Mouse (Mus musculus): ENCODE results near the gene Wnt10b.

The Wnt10b gene

GRCm38 (mm10) chr15:98796803-98797595 is 19.0 kb upstream of the Wnt10b start:
- DNase-seq (ENCODE audit: low read depth, low spot score) = no peak

GRCm38 (mm10) chr15:98793141-98793698 is 15.3 kb upstream of the Wnt10b start:
- DNase-seq (ENCODE audit: low read depth, low spot score) = no peak

- peak; percentile 13 for DNase-seq (ENCODE audit: low read depth, low spot score)
Measured at GRCm38 (mm10) chr15:98792233-98793020, 14.5 kb upstream of the Wnt10b start.

- peak; percentile 55 for DNase-seq (ENCODE audit: low read depth, low spot score)
Measured at GRCm38 (mm10) chr15:98791771-98792170, 13.8 kb upstream of the Wnt10b start.

- DNase-seq (ENCODE audit: low read depth, low spot score) = peak; percentile 39
Measured at GRCm38 (mm10) chr15:98791221-98791620, 13.3 kb upstream of the Wnt10b start.

- no peak for DNase-seq (ENCODE audit: low read depth, low spot score)
Measured at GRCm38 (mm10) chr15:98790761-98791160, 12.8 kb upstream of the Wnt10b start.

GRCm38 (mm10) chr15:98789661-98790535 is 11.9 kb upstream of the Wnt10b start, which contains the start of gene Wnt1:
TSS of gene Wnt1 (plus strand) at chr15:98789857.
- peak; percentile 57 for DNase-seq (ENCODE audit: low read depth, low spot score)

GRCm38 (mm10) chr15:98788972-98789660 is 11.2 kb upstream of the Wnt10b start:
- DNase-seq (ENCODE audit: low read depth, low spot score) = no peak

- peak; percentile 25 for DNase-seq (ENCODE audit: low read depth, low spot score)
Measured at GRCm38 (mm10) chr15:98787930-98788329, 10.0 kb upstream of the Wnt10b start.

- DNase-seq (ENCODE audit: low read depth, low spot score) = peak; percentile 87
Measured at GRCm38 (mm10) chr15:98785744-98786143, 7.8 kb upstream of the Wnt10b start.

- no peak for DNase-seq (ENCODE audit: low read depth, low spot score)
Measured at GRCm38 (mm10) chr15:98781166-98781565, 3.2 kb upstream of the Wnt10b start.

GRCm38 (mm10) chr15:98780573-98780972 is 2.6 kb upstream of the Wnt10b start:
- no peak for DNase-seq (ENCODE audit: low read depth, low spot score)

- DNase-seq (ENCODE audit: low read depth, low spot score) = no peak
Measured at GRCm38 (mm10) chr15:98780075-98780474, 2.1 kb upstream of the Wnt10b start.

- DNase-seq (ENCODE audit: low read depth, low spot score) = no peak
Measured at GRCm38 (mm10) chr15:98778806-98779205, 856 bp upstream of the Wnt10b start.

GRCm38 (mm10) chr15:98778191-98778770 is 331 bp upstream of the Wnt10b start:
- peak; percentile 58 for DNase-seq (ENCODE audit: low read depth, low spot score)

- no peak for DNase-seq (ENCODE audit: low read depth, low spot score)
Measured at GRCm38 (mm10) chr15:98777005-98777616, 839 bp downstream of the Wnt10b start.

GRCm38 (mm10) chr15:98776280-98777004 is 1.5 kb downstream of the Wnt10b start:
- no peak for DNase-seq (ENCODE audit: low read depth, low spot score)

GRCm38 (mm10) chr15:98775533-98775932 is 2.4 kb downstream of the Wnt10b start:
- no peak for DNase-seq (ENCODE audit: low read depth, low spot score)

- DNase-seq (ENCODE audit: low read depth, low spot score) = no peak
Measured at GRCm38 (mm10) chr15:98774096-98774495, 3.9 kb downstream of the Wnt10b start.

All from R1 (cell line).